Mouse (Mus musculus) embryonic stem cell, embryonic (primary cell): Measurements from ENCODE around the gene Prol1.
"Not testable (repeated sequence)": the region's sequence is repeated elsewhere in the genome, so short reads cannot be mapped to it uniquely, and the experiment has no call there.

Experiments
- CTCF ChIA-PET, 4 experiments: fragments of 300-600 bp in 2 of 4; fragments of 350-600 bp in 2 of 4; sonication (Branson Sonifier 250); formaldehyde crosslinking; loops; one replicate each; lab custom pipeline; 2022; ENCODE audit warnings: inconsistent platforms in 2 of 4; lab: Charles Lee
- POLR2A ChIA-PET, 4 experiments: fragments of 300-600 bp in 2 of 4; fragments of 350-600 bp in 2 of 4; sonication (Branson Sonifier 250); formaldehyde crosslinking; loops; one replicate each; lab custom pipeline; 2022; ENCODE audit warnings: antibody characterized with exemption in 4 of 4, inconsistent platforms in 1 of 4; lab: Charles Lee

The Prol1 gene

DNA sequence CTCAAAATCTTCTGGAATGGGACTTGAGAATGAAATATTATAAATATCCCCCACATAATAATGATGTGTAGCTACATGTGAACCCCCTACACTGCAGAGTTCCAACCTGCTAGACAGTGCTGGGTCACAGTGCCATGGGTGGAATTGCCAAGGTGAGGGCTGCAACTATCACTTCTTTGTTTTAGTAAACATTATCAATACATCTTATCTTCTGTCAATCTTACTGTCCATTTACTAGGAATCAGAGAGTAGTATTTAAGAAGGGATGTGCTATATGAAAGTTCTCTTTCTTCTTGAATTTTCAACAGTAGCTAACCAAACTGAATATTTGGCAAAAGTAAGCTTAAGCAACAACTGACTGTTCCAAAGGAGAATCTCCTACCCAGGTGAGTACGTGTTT, at the start of gene Prol1:
Gene Prol1 (plus strand): TSS at position 301 of the 400 bp plus-strand sequence.
- ChIA-PET CTCF (no interaction called here), POLR2A (no interaction called here)

DNA sequence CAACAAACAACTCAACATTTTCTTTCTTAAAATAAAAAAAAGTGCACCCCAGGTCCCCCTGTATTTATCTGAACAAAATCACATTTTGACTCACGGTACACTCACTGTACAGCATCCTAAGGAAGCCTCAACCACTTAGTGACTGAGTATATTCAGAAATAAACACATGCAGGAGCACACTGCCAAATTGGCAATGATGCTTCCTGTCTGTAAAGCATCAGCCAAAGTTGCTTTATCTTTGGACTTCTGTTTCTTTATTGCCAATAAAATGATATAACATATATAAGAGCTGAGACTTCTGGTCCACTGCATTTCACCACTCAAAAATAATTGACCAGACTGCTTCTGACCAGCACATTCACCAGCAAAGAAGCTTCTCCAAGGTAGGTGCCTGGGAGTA, 48.5 kb upstream of the Prol1 start, which contains the start of gene Gm7714:
Gene Gm7714 (plus strand): TSS at position 301 of the 400 bp plus-strand sequence.
- POLR2A ChIA-PET, result no interaction called here
- CTCF ChIA-PET, result no interaction called here

DNA sequence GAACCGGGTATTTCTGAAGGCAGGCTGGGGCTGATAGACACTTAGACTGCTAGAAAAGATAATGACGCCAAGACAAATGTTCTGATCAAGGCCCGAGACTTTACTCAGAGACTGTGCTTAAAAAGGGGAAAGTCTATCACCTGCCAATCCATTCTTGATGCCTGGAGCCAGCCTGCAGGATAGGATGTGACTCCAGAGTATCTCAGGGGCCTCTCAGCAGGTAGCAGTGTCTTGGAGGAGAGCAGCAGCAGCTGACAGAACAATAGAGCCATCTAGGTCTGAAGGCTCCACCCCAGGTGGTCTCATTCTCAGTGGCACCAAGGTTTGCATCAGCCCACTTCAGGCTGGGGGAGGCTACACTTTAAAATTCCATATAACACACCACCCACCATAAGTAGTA, 5.8 kb upstream of the Prol1 start:
- CTCF ChIA-PET, POLR2A ChIA-PET: not testable (repeated sequence)

DNA sequence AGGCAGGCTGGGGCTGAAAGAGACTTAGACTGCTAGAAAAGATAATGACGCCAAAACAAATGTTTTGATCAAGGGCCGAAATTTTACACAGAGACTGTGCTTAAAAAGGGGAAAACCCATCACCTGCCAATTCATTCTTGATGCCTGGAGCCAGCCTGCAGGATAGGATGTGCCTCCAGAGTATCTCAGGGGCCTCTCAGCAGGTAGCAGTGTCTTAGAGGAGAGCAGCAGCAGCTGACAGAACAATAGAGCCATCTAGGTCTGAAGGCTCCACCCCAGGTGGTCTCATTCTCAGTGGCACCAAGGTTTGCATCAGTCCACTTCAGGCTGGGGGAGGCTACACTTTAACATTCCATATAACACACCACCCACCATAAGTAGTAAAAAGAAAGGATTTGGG, 31.4 kb downstream of the Prol1 start:
- POLR2A ChIA-PET, CTCF ChIA-PET: not testable (repeated sequence)

DNA sequence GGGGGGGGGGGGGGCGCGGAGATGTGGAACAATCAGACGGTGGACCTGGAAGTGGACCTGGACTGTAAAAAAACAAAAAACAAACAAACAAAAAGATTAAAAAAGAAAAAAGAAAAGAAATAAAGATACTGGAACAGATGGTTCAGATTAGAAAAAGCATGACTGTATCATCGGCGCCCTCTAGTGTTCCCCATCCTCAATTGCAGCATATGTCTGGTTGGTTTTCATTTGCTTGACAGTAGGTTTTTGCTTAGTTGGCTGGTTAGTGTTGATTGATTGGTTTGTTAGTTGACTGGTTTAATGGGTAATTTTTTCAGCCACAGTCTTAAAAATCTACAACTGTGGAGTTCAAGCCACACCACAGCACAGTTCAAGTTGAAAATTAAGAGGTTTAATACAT, 47.7 kb downstream of the Prol1 start:
- ChIA-PET CTCF (interaction anchor here in 3 of 4 experiments (0.6 to 1.0 kb wide), 4 partner anchors 50 to 493 kb away, joined by 3 to 12 read pairs (median 4); no protein-coding TSS in a partner anchor), POLR2A (no interaction called here)

DNA sequence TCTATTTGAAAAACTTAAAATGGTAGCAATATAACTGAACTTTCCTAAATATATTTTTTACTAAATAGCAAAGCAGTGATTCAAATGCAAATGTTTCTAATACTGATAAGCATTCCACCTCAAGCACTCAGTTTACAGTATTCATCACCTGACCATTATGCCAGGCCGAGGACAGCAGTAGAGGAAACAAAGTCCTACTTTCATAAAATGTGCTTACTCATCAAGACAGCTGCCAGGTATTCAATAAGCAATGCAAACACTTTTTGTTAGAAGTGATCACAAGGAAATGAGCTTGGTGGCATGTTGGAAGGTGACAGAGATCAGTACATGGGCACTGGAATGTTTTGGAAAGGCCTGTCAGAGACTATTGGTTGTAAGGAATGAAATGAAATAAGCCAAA, 49.8 kb downstream of the Prol1 start:
- ChIA-PET CTCF (no interaction called here), POLR2A (no interaction called here)

DNA sequence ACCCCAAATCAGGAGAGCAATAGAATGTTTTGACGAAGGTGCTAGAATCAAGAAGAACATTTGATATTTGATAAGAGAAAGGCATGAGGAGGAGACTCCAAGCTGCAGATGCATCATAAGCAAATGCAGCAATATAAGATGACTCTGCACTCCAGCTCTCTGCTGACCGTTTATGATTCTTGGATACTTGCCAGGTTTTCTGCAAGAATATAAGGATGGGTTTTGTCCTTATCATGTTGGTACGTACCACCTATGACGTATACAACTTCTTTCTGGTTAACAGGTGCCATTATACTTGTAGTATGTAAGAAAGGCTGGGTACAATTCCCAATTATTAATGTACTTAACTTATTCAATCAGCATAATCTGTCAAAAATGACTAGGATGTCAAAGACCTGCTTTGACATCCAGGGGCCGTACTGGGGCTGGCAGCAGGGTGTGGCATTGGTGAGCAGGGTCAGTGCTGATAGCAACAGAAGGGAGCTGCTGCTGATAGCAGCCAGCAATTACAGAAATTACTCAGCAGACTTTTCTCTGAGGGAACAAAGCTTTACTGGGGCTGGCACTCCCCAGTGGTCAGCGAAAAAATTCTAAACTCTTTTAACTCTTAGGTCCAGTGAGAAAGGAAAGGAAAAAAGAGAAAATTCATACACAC, 53.6 kb downstream of the Prol1 start:
- POLR2A ChIA-PET, result no interaction called here
- CTCF ChIA-PET, result no interaction called here

DNA sequence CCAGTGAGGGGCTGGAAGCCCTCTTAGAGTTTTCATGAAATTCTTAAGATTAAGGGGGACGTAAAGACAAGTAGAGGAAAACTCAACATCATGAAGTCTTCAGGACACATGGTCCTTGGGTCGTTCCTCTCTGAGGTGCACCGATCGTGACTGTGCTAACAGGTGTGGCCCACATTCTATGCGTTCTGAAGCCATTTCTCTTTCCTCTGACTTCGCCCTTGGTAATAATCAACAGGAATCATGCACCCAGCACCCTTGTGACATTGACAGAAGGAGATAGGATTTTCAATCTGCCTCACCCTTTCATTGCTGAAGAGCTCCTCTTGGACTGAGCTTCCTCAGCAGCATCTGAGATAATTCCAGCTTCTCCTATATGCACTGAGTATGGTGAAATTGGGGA, 55.5 kb downstream of the Prol1 start:
- POLR2A ChIA-PET, result interaction anchor here in 1 of 4 experiments (0.6 kb wide), 1 partner anchor 784 kb away, joined by 3 read pairs; no protein-coding TSS in a partner anchor
- CTCF ChIA-PET, result no interaction called here

DNA sequence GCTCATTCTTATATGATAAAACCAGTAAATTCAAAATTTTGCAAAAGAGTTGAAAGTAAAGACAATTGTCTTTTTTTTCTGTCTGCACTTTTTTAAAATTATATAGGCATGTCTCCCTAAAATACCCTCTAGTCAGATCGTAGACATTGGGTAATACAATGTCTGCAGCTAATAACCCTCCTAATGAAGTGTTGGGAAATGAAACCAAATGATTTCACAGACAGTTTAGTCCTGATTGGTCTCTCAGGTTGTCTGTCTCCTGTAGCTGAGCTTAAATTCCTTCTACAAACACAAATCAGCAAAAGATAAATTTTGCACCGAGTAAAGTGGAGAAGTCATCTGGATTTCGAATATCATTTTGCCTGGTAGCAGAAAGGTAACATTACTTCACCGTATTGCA, 58.7 kb downstream of the Prol1 start, which contains the start of gene Amtn:
Gene Amtn (plus strand): TSS at position 301 of the 400 bp plus-strand sequence.
- POLR2A ChIA-PET, result no interaction called here

More for the DNA sequence above, 58.7 kb downstream of the Prol1 start, which contains the start of gene Amtn:
- CTCF ChIA-PET, result no interaction called here
